Mouse (Mus musculus): Measurements from ENCODE around the gene Grap2.

The Grap2 gene

GRCm38 (mm10) chr15:80565106-80565665 lies 7.2 kb upstream of the Grap2 start, which contains the start of gene Enthd1:
Gene Enthd1, minus strand, starts transcription at chr15:80565156.
- in situ Hi-C loops (cut with MboI, MseI) = loop anchor here in 1 of 2 experiments (5.0 to 10.0 kb wide), 2 partner anchors 47 to 240 kb away; no protein-coding TSS in a partner anchor

GRCm38 (mm10) chr15:80566696-80567095 lies 5.7 kb upstream of the Grap2 start:
- in situ Hi-C loops (cut with MboI, MseI) = loop anchor here in 1 of 2 experiments (5.0 to 10.0 kb wide), 2 partner anchors 46 to 238 kb away; no protein-coding TSS in a partner anchor

- in situ Hi-C loops (cut with MboI, MseI) = loop anchor here in 1 of 2 experiments (5.0 to 10.0 kb wide), 2 partner anchors 45 to 238 kb away; no protein-coding TSS in a partner anchor
Observed at GRCm38 (mm10) chr15:80567139-80567538, 5.3 kb upstream of the Grap2 start.

DNA sequence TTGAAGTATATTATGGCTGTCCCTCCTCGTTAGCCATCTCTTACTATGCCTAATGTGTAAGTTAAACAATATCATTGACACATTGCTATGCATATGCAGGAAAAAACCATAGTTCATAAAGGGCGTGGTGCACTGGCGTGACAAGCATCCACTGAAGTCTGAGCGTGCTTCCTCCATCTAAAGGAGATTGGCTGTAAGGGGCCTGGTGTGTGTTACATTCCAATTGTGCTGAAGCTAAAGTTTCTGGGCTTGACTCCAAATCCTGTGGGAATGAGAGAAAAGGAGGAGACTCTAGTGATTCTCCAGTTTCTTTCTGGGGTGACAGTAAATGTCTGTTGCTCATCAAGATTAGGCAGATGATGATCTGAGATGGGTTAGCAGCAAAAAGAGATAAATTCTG lies 4.7 kb upstream of the Grap2 start:
- in situ Hi-C loops (cut with MboI, MseI) = loop anchor here in 1 of 2 experiments (5.0 to 10.0 kb wide), 2 partner anchors 45 to 237 kb away; no protein-coding TSS in a partner anchor

- in situ Hi-C loops (cut with MboI, MseI) = loop anchor here in 1 of 2 experiments (5.0 to 10.0 kb wide), 2 partner anchors 43 to 236 kb away; no protein-coding TSS in a partner anchor
Observed at GRCm38 (mm10) chr15:80569205-80569604, 3.2 kb upstream of the Grap2 start.

GRCm38 (mm10) chr15:80570226-80570625 lies 2.2 kb upstream of the Grap2 start:
- in situ Hi-C loops (cut with MboI, MseI) = no loop called here

GRCm38 (mm10) chr15:80571611-80572010 lies 783 bp upstream of the Grap2 start:
- in situ Hi-C loops (cut with MboI, MseI) = no loop called here

DNA sequence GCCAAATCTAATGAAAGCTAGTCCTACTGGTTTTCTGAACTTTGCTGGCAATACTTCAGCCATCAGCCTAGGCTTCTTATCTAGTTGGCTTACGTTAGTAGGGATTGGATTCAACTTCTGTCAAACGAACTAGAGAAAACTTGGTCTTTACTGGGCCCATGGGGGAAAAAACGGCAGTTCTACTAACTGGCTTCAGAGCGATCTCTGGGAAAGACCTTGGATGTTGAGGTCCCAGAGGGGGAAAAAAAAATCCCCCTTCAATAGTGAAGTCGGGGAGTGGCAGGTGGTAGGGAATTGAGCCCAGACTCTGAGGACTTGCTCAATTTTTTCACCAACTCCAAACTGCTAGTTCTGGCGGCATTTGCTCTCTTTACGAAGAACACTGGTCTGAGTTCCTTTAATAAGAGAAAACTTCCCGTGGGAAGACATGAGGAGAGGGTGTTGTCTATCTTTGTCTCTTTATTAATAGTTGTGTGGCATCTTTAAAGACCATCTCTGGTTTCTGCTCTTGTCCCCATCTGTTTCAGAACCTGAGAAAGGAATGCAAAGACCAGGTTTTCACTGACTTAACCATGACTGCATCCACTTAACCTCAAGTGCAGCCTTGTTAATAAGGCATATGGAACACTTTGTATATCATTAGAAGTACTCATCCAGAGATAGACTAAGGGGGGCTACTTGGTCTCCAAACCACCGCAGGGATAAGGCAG lies 572 bp downstream of the Grap2 start:
- in situ Hi-C loops (cut with MboI, MseI) = no loop called here

DNA sequence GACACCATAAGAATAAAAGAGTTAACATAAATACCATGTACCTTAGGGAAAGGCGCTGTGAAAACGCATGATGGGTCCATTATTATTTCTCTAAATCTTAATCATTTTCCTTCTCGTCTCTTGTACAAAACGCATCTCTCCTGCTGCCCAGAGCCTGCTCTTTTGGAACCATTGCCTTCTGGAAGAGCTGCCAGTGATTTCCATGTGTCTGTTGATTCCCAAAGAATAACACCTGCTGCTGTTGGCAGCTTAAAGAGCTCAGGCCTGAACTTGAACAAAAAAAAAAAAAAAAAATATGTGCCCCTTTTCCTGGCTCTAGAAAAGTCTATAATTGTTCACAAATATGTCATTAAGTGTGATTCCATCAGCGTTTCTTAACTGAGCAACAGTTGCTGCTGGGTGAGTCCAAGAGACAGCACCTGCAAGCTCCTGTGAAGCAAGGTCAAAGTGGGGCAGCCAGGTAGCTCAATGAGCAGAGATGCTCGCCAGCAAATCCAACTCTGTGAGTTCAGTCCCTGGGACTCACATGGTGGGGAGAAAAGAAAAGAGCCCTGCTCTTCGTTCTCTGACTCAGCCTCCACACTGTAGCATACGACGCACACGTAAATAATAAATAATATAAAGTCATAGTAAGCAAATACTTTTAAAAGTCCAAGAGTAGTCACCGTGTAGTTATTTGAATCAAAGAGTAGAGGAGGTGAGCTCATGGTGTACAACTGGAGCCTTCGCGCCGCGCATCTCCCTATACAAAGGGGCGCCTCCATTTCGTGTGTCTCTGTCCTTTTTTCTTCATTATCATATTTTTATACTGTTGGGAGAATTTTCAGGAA lies 2.0 kb downstream of the Grap2 start:
- in situ Hi-C loops (cut with MboI, MseI) = loop anchor here in 1 of 2 experiments (25.0 kb wide), 1 partner anchor 1987 kb away; the partner anchor contains the start of gene Cyth4

DNA sequence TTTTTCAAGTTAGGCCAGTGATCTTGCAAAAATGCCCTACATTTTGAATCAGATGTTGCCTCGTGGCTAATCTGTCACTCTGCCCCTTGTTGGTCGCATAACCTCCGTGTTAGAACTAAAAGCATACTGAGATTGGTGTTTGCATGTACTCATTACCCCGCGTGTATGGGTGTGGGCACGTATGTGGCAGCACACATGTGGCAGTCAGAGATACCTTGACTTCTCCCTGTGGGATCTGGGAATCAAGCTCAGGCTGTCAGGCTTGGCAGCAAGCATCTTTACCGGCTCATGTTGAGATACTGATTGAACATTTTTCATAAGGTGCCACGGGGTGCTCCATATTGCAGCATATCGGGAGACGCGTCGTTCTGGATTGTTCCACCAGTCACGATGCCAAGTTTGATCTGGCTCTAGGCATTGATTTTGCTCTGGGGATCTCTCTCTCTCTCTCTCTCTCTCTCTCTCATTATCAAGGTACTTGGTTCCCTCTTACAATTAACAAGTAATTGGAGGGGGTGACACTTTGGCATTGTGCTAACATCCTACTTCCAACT lies 3.5 kb downstream of the Grap2 start:
- in situ Hi-C loops (cut with MboI, MseI) = loop anchor here in 1 of 2 experiments (25.0 kb wide), 1 partner anchor 1989 kb away; the partner anchor contains the start of gene Cyth4

DNA sequence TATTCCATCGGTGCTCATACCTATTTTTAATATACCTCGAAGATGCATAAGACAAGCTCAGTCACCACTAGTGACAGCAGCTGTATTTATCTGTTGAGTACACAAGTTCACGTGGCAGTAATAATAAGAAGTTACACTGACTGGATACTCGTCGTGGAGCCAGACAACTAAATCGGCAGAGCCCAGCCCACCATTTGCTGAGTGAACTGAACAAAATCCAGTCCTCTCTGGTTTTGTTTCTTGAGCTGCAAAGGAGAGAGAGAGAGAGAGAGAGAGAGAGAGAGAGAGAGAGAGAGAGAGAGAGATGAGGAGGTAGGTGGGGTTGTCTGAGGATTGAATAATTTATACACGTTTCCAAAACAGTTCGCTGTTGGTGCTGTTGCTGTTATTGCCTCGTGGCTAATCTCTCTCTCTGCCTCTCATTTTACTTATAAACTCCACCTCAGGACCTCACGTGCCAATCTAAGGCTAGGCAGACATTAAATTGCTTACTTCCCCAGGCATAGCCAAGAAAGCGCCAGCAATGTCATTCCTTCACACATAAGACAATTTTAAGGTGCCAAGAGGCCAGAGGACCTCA lies 4.1 kb downstream of the Grap2 start:
- in situ Hi-C loops (cut with MboI, MseI) = loop anchor here in 1 of 2 experiments (25.0 kb wide), 1 partner anchor 1989 kb away; the partner anchor contains the start of gene Cyth4

DNA sequence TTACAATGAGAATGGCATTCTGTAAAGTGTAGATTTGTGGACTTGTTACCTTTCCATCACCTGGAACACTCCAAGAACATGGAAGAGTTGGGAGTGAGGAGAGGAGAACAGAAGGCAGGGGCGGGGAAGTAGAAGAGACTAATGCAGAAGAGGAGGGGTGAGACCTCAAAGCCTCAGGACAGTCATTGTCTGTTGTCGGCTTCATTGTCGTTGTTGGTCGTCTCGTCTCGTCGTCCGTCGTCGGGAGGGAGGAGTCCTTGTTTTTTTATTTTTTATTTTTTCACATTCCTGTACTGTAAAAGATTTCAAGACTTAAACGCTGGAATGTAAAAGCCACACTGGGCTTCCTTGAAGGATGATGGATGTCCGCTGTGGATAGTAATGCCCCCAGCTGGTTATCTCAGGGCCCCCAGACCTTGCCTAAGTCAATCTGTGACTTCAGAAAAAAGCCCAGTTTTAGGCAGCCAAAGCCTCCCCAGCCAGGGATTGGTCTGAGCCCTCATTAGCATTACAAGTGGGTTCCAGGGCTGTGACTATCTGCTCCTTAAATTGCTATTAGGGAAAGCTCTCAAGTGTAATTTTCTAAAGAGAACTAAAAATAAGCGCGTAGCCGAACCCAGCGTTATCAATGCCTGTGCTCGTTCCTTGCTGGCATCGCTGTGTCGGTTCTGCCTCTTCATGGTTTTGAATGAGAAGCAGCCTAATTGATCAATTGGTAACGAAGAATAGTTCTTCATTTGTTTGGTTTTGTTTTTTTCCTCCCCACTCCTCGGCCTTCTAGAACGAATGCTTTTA lies 5.0 kb downstream of the Grap2 start:
- in situ Hi-C loops (cut with MboI, MseI) = loop anchor here in 1 of 2 experiments (25.0 kb wide), 1 partner anchor 1990 kb away; the partner anchor contains the start of gene Cyth4

GRCm38 (mm10) chr15:80579121-80579520 lies 6.7 kb downstream of the Grap2 start:
- in situ Hi-C loops (cut with MboI, MseI) = loop anchor here in 1 of 2 experiments (25.0 kb wide), 1 partner anchor 1992 kb away; the partner anchor contains the start of gene Cyth4

DNA sequence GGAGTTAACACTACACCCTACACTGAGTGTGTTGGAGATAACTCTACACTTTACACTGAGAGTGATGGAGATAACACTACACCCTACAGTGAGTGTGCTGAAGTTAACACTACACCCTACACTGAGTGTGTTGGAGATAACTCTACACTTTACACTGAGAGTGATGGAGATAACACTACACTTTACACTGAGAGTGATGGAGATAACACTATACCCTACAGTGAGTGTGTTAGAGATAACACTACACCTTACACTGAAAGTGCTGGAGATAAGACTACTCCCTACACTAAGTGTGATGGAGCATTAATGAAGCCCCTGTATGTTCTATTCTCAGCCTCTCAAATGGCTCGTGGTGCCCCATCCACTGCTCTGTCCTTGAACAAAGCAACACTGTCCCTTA lies 8.2 kb downstream of the Grap2 start:
- in situ Hi-C loops (cut with MboI, MseI) = loop anchor here in 1 of 2 experiments (25.0 kb wide), 1 partner anchor 1993 kb away; the partner anchor contains the start of gene Cyth4

DNA sequence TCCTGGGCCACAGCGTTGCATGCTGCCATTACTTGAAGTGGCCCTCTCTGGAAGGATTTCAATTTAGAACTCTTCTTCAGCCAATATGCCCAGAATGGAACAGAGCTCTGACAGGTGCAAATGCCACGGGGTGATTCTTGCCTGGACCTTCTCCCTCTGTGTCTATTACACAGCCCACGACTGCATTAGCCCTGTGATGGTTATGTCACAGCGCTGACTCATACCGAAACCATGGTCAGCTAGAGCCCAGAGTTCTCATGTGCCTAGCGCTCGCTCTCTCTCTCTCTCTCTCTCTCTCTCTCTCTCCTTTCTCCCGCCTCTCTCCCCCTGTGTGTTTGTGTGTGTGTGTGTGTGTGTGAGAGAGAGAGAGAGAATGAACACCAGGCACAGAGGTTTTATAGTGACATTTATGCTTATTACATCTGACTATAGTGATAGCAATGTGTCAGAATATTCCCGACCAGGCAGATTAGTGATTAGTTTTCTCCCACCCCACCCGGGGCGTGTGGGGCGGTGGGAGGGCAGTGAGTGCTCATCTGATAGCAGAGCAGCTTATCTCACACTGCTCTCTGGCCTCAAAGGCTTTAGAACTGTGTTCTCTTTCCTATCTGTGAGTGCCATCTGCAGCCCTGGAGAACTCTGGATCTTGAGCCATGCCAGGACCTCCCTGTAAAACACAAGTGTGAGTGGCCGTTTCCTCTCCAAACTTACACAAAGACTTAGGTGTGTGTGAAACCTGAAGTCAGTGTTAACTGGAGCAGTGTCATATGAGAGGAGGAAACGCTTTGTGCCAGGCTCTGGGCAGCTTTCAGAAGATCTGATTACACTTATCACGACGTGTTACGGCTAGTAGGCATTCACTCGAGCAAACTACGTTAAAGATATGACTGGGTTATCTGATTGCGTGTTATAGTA lies 10.4 kb downstream of the Grap2 start:
- in situ Hi-C loops (cut with MboI, MseI) = loop anchor here in 1 of 2 experiments (25.0 kb wide), 1 partner anchor 1996 kb away; the partner anchor contains the start of gene Cyth4

- in situ Hi-C loops (cut with MboI, MseI) = loop anchor here in 1 of 2 experiments (25.0 kb wide), 1 partner anchor 1999 kb away; the partner anchor contains the start of gene Cyth4
Observed at GRCm38 (mm10) chr15:80586296-80586695, 13.9 kb downstream of the Grap2 start.

DNA sequence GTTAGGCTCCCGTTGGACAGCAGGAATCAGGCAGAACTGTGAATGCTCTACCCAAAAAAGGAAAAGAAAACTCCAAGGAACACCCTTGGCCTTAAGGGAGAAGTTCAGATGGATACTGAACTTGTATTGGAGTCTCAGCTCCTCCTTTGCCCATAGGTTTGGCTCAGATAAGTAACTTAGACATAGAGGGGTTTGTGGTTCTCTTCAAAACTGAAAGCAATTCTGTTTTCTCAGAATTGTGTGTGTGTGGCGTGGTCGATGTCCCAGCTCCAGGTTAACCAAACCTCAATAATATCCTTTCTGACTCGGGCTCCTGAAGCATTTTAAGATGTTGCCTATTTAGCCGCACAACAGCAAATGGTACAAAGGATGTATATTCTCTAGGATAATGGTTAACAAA lies 18.2 kb downstream of the Grap2 start:
- in situ Hi-C loops (cut with MboI, MseI) = loop anchor here in 1 of 2 experiments (10.0 to 25.0 kb wide), 2 partner anchors 566 to 2003 kb away; partner anchors contain the start of gene Cyth4

DNA sequence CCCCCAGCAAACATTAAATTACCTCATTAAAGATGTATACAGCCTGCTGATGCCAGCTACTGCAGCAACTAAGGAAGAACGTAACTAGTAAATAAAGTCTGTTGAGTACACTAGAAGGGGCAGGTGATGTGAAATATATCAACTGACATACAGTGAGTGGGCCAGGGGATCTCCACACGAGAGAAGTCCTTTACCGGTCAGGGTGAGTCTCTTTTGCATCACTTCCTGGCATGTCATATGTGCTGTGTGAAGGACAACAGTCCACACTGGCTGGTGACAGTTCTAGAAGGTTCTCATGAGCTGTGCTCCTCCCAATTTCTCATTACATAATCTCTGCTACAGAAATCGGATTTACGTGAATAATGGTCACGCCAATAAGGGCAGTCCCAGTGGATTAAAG lies 20.3 kb downstream of the Grap2 start:
- in situ Hi-C loops (cut with MboI, MseI) = loop anchor here in 1 of 2 experiments (10.0 to 25.0 kb wide), 2 partner anchors 568 to 2005 kb away; partner anchors contain the start of gene Cyth4

All from T-helper 17 cell (primary cell).